9 mouse cellular contexts compared by ENCODE assay signal in the genomic region with DNA sequence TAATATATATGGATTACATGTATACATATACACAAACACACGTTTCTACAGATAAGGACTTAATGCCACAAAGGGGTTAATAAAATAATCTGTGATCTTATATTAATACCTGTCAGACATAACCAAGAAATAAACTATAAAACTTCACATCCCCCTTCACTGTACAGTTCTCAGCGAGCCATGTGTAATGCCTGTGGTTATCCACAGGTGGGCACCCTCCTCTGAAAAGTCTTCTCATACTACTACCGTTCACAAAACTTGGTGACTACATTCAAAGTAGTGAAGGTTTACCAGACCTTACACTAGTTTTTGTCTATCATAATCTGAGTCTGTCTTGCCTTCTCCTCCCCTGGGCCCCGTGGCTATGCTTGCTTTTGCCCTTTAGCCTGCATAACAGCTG.
A peak's percentile ranks its signal among the peaks of the same experiment; 100 is the strongest.
DNase-seq lines count a peak whose midpoint lies in the region; ATAC-seq and TF ChIP-seq lines count a peak whose summit lies in the region.
"Had no signal": no experiment of that assay in that cellular context is flagged by ENCODE, and none has a peak within 500 bp of the region (broad histone marks: within the 10 kb centered on the region; RNA-seq: fewer than 3 reads in every experiment).

No protein-coding gene starts in this region.

- DNase-seq in kidney, adult 8-10 months: no peak
- DNase-seq in ES-E14 (ENCODE audit: low read depth, low spot score): no peak
- DNase-seq in brain, embryonic 14.5 days (ENCODE audit: low read depth): peak; percentile 18
- DNase-seq in ovary, postnatal 36 days (ENCODE audit: low spot score): no peak
- no peak for DNase-seq in B cell, adult 2 months
- no peak for DNase-seq in lung, postnatal 10 days
- DNase-seq: cerebellum, adult 9-11 months had no signal

- H3K4me2 ChIP-seq in kidney, embryonic 16.5 days (replicated peaks; ENCODE audit: low read depth, low read length): no peak overlapping the region
- H3K4me2 ChIP-seq in limb, embryonic 12.5 days: no peak overlapping the region

- H3K27me3 ChIP-seq in kidney, embryonic 16.5 days (ENCODE audit: insufficient read depth, low read length): no peaks in the 10 kb centered on the region
- no peaks in the 10 kb centered on the region for H3K27me3 ChIP-seq in limb, embryonic 12.5 days

- peak; percentile 51; the same call in 1 of the 2 replicates for ATAC-seq in kidney, embryonic 16.5 days (ENCODE audit: low FRiP score, low TSS enrichment)
- peak; percentile 42; the same call in 1 of the 2 replicates for ATAC-seq in limb, embryonic 12.5 days (ENCODE audit: insufficient number of reproducible peaks, insufficient read depth, low FRiP score, low TSS enrichment, low read depth)

- H3K4me1 ChIP-seq in kidney, embryonic 16.5 days (ENCODE audit: insufficient read depth, low read length): no peaks in the 10 kb centered on the region
- H3K4me1 ChIP-seq in ES-E14 (ENCODE audit: control insufficient read depth in 2 of 2, insufficient read depth in 2 of 2, low read length in 2 of 2, poor library complexity in 1 of 2): no peaks in the 10 kb centered on the region
- no peaks in the 10 kb centered on the region for H3K4me1 ChIP-seq in limb, embryonic 12.5 days (replicated peaks)

- no peaks in the 10 kb centered on the region for H3K36me3 ChIP-seq in kidney, embryonic 16.5 days (ENCODE audit: insufficient read depth, low read length)
- no peaks in the 10 kb centered on the region for H3K36me3 ChIP-seq in ES-E14 (ENCODE audit: control insufficient read depth, insufficient read depth, low read length, poor library complexity, severe bottlenecking)
- H3K36me3 ChIP-seq in limb, embryonic 12.5 days: no peaks in the 10 kb centered on the region

- no peak overlapping the region for H3K9ac ChIP-seq in kidney, embryonic 16.5 days (replicated peaks; ENCODE audit: low read length)
- H3K9ac ChIP-seq in ES-E14 (ENCODE audit: insufficient read depth, low read depth, low read length, poor library complexity, severe bottlenecking): no peak overlapping the region
- H3K9ac ChIP-seq in limb, embryonic 12.5 days (replicated peaks): no peak overlapping the region

- no peaks in the 10 kb centered on the region for H3K9me3 ChIP-seq in kidney, embryonic 16.5 days (ENCODE audit: low read length)
- H3K9me3 ChIP-seq in ES-E14 (ENCODE audit: control insufficient read depth, insufficient read depth, low read depth, low read length): no peaks in the 10 kb centered on the region
- no peaks in the 10 kb centered on the region for H3K9me3 ChIP-seq in limb, embryonic 12.5 days

- H3K4me3 ChIP-seq in kidney, embryonic 16.5 days (ENCODE audit: low read length): no peak overlapping the region
- H3K4me3 ChIP-seq in ES-E14 (ENCODE audit: insufficient read depth in 1 of 2, low read depth in 1 of 2, low read length in 2 of 2, poor library complexity in 1 of 2, severe bottlenecking in 1 of 2): no peak overlapping the region
- H3K4me3 ChIP-seq in limb, embryonic 12.5 days (replicated peaks): no peak overlapping the region

- no peak overlapping the region for H3K27ac ChIP-seq in kidney, embryonic 16.5 days (ENCODE audit: low read length)
- no peak overlapping the region for H3K27ac ChIP-seq in ES-E14 (ENCODE audit: insufficient read depth, low read depth, low read length, poor library complexity, severe bottlenecking)
- H3K27ac ChIP-seq in limb, embryonic 12.5 days: no peak overlapping the region

- TF ChIP-seq CTCF in brain, embryonic 14.5 days (IDR thresholded peaks at IDR 0.05; ENCODE audit: borderline replicate concordance, extremely low read depth, insufficient read depth, insufficient read length): peak; percentile 60; the same call in 1 of the 2 replicates

- 56% methylated on average over 4 of the region's 4 CpGs for WGBS in kidney, embryonic 16.5 days
- WGBS in limb, embryonic 12.5 days: 48% methylated on average over 4 of the region's 4 CpGs

- in situ Hi-C loops in ES-E14 (cut with MboI; ENCODE audit: low sequenced_read_pairs in 2 of 2, unreplicated experiment in 2 of 2): no loop called here

- no peak for TF ChIP-seq POLR2A in brain, embryonic 14.5 days (IDR thresholded peaks at IDR 0.05; ENCODE audit: borderline replicate concordance, extremely low read depth, insufficient read depth, insufficient read length, poor library complexity, severe bottlenecking)

TF ChIP-seq in ES-E14, 5 proteins besides CTCF, POLR2A, EP300 and RAD21:
- TF ChIP-seq CHD2 (IDR thresholded peaks at IDR 0.05; ENCODE audit: low read depth, low read length) (no peak), MAFK (IDR thresholded peaks at IDR 0.05; ENCODE audit: insufficient read depth, low read depth, low read length) (no peak), ZC3H11A (IDR thresholded peaks at IDR 0.05; ENCODE audit: borderline replicate concordance, low read depth, low read length) (peak; percentile 43; the same call in 1 of the 2 replicates)
